Mouse (Mus musculus) spleen, embryonic (tissue): ENCODE results near the gene Ltbp1.

Experiments used
- CTCF ChIA-PET: fragments of 350-600 bp; sonication (Branson Sonifier 250); formaldehyde crosslinking; loops from one replicate; lab custom pipeline; 2022; lab: Charles Lee

Gene Ltbp1

DNA sequence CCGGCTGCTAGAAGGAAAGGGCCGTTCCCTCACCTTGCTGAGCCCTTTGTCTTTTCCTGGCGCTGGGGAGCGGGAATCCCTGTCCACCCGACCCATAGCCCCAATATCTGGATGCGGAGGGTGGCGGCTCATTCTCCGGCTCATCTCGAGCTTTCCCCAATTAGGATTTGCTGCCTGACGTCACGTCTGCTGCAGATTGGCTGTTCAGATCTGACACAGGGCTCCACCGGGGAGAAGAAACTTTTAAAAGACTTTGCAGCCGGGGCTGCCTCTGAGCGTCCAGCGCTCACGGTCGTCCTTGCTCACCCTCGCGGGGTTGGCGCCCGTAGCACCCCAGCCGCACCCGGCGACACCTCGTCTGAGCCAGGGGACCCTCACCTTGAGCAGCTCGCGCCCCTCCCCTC lies at the start of gene Ltbp1:
Gene Ltbp1, plus strand, starts transcription at position 288 of the 404 bp plus-strand sequence.
- CTCF ChIA-PET: no interaction called here

- CTCF ChIA-PET: no interaction called here
These were observed 45.7 kb upstream of the Ltbp1 start for GRCm38 (mm10) chr17:74959481-74960245.

GRCm38 (mm10) chr17:74963222-74963621 lies 42.1 kb upstream of the Ltbp1 start:
- CTCF ChIA-PET: no interaction called here

GRCm38 (mm10) chr17:74963861-74964260 lies 41.5 kb upstream of the Ltbp1 start:
- CTCF ChIA-PET: no interaction called here

GRCm38 (mm10) chr17:74967298-74967848 lies 38.0 kb upstream of the Ltbp1 start:
- CTCF ChIA-PET: no interaction called here

GRCm38 (mm10) chr17:74968152-74968712 lies 37.1 kb upstream of the Ltbp1 start:
- CTCF ChIA-PET: no interaction called here

DNA sequence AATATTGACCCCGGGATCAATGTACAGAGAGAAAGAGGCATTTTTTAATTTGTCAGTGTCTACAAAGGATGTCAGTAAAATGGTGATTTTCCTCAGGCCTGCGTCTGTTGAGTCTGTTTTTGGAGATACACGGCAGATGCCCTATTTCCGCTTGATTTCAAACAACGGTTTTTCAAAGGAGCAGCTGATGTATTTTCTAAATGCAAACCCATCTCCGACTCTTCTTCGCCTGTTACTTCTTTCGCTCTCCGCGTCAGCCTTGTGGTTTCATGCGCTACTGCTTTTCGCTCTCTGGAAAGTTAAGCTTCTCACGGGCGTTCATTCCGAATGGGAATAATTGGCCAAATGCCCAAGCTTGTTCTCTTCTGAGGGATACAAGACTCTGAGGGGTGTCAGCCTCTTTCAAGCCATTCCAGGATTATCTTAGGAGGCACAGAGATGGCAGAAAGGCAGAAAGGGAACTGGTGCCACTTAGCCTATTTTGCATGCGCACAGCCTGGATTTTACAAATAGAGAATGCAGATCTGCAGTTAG lies 36.6 kb upstream of the Ltbp1 start:
- CTCF ChIA-PET: no interaction called here

DNA sequence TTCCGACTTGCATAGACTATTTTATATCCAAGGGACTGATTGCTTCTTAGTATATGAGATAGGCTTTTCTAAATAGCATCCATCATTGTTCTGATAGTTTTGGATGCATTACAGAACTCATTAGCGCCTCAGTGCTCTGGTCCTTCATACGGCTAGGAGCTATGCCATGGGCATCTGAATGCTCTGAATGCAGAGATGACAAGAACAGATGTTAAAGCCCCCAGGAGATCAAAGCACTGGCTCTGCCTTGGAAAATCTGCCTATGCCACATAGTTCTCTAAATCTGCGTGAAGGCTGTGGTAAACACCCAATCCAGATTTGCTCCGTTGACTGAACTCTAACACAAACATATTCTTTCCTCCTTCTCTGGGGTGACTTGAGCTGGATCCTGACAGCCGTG lies 30.2 kb upstream of the Ltbp1 start:
- CTCF ChIA-PET: no interaction called here

GRCm38 (mm10) chr17:74976167-74976985 lies 29.0 kb upstream of the Ltbp1 start:
- CTCF ChIA-PET: no interaction called here

DNA sequence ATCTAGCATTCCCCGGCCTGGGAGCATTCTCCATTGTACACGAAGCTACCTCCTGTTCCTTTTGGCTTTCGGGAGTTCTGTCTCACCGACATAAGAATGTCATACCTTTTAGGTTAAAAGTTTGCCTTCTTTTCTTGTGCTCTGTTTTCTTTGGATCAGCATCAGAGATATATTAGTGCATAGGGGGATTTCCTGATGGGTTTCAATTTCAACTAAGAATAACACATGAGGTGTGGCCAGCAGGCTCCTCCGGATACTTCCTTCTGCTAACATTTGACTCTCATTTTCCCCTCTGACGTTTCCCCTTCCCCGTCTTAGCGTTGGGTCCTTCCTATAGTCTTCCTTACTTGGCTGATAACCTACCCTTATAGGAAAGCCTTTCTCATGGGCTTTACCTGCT lies 25.6 kb upstream of the Ltbp1 start:
- CTCF ChIA-PET: no interaction called here

GRCm38 (mm10) chr17:74981703-74982102 lies 23.7 kb upstream of the Ltbp1 start:
- CTCF ChIA-PET: no interaction called here

DNA sequence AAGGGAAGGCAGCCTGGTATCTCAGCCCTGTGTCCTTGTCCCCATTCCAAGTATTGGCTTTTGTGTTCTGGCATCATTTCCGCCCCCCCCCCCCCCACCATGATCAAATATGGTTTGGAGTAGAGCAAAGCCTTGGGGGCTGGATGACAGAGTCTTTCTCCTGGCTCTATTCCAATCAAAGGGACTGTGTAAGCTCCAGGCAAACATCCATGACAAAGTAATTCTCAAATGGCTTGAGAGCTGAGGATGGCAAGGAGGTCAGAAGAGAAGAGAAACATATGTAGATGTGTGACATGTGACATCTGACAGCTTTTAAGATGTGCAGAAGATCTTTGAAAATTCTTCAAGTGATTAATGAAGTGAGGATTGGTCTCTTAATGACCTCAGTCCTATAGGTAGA lies 22.5 kb upstream of the Ltbp1 start:
- CTCF ChIA-PET: no interaction called here

DNA sequence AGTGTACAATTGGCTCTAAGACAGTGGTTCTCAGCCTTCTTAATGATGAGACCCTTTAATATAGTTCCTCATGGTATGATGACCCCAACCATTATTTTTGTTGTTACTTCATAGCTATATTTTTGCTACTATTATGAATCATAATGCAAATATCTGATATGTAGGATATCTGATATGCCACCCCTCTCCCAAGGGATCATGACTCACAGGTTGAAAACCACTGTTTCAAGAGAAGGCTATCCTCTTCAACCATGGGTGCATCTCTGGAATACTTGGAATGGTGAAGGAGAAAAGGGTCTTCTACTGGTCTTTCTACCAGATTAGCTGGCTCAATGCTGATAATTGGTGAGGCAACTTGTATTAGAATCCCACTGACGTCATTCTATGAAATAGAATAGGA lies 21.3 kb upstream of the Ltbp1 start:
- CTCF ChIA-PET: no interaction called here

DNA sequence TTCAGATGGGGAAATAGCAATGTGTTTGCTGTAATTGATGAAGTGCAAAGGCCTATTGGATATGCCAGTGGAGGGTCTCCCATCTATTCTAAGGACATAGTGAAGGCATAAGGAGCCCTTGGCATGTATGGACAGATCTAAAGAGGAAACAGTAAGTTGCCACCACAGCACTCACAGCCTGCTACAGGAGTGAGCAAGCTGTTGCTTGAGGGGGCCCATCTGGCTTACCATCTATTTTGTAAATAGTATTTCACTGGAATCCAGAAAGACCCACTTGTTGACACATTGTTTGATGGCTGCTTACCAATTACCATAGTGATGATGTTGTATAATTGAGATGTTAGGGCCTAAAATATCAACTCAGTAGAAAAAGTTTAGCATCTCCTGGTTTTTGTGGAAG lies 20.7 kb upstream of the Ltbp1 start:
- CTCF ChIA-PET: no interaction called here

DNA sequence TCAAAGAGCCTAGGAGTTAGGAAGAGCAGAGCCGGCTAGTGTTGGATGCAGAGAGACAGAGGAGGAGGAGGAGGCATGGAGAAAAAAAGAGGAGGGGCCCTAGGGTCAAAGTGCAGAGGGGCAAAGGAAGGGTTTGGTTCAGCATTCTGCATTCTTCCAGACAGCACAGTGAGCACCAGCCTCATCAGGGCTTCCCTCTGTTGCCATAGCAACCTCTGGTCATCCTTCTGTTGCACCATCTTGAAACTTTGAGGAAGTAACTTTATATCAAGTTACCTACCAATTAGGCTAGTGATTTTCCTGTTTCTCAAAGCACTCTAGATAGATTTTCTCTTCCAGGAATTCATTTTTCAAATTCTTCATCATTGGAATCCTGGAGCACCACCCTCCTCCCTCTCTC lies 18.3 kb upstream of the Ltbp1 start:
- CTCF ChIA-PET: no interaction called here

DNA sequence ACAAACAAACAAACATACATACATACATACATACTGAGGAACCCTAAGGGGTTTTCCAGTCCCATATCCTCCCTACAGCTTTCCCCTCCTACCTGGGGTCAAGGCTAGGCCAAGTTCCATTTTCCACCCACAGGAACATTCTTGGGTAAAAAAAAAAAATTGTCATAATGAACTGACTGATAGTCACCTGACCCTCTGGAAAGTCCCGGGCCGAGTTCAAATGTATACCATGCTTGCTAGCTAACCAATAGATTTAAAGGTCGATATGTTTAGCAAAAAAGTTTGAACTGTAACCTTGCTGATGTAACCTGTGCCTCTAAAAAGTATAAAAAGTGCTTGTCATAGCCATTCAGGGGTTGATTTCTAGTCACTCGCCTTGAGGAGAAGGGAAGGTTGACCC lies 15.7 kb upstream of the Ltbp1 start:
- CTCF ChIA-PET: no interaction called here

DNA sequence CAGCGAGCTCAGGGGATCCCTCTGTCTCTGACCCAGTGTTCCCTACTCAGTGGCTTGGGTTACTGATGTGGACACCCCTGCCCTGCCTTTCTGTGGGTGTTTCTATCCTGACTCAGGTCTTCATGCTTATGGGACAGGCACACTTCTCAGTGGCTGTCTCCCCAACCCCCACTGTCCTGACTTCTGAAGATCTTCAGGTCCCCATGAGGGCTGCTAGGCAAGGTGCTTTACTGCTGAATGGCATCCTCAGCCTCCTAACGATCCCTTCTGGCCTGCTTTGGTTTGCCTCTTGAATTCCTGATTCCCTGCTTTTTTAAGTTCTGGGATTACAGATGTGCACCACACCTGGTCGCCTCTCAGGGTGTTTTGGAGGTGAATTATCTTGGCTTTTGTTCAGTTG lies 14.8 kb upstream of the Ltbp1 start:
- CTCF ChIA-PET: no interaction called here

DNA sequence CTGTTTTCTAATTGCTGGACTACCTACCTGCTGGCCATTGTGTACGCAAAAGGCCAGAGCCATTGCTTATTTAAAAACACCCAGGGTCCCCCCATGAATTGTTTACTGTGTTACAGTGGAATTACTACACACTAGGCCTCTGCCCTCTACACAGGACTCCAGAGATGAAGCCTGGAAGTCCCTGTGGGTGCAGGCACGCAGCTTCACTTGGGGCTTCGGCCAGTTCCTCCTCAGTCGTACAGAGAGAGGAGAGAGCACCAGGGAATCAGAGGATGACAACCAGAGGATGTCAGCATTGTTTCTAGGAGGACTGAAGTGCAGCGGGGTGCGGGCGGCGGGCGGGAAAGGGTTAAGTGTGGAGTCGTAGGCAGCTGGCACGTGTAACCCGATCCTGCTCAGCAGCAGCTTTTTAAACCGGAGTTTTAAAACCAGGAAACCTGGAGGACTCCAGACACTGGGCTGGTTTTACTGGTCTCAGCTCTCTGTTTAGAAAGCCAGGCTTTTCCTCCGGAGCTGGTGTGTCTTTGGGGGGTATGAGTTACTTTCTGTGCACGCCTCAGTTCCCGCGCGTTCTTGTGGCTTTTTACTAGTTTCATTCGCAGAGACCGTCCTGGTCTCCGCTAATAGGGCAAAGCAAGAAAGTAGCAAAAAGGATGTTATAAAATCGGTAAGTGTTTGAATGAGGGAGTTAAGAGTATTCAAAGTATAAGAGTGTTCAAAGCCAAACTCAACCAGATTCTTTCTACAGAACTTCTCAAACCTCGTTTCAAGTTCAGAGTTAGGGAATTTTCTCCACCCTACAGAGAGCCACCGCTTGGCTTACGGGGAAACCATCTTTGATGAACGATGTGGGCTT lies 11.4 kb upstream of the Ltbp1 start:
- CTCF ChIA-PET: no interaction called here

- CTCF ChIA-PET: no interaction called here
These were observed 10.8 kb upstream of the Ltbp1 start for GRCm38 (mm10) chr17:74994582-74994893.

- CTCF ChIA-PET: no interaction called here
These were observed 10.1 kb upstream of the Ltbp1 start for GRCm38 (mm10) chr17:74995266-74995665.

GRCm38 (mm10) chr17:75000066-75000465 lies 5.3 kb upstream of the Ltbp1 start:
- CTCF ChIA-PET: interaction anchor here (0.5 kb wide), 1 partner anchor 84 kb away, joined by 14 read pairs; no protein-coding TSS in a partner anchor
